Mouse (Mus musculus) neural tube, embryonic 15.5 days (tissue): ENCODE data around the gene Smlr1. TPM values are rescaled to one million over a fixed set of nuclear protein-coding genes. Genes with fewer than 3 reads are reported as not detected.

Experiments used
- ATAC-seq: fragments of 200-750 bp; cut with Nextera tagmentation; 2 replicates; pipeline ENCODE4 v1.8.0; 2017; ENCODE audit warnings: mild to moderate bottlenecking, moderate TSS enrichment, moderate library complexity; ENCODE audit not compliant: low FRiP score
- H3K27ac ChIP-seq: fragments of 300-500 bp; sonication (generic); replicated peaks from 2 replicates; pipeline ENCODE4 v1.5.1; 2015; ENCODE audit warnings: mild to moderate bottlenecking, inconsistent platforms
- H3K27me3 ChIP-seq: fragments of 300-500 bp; sonication (generic); replicated peaks from 2 replicates; pipeline ENCODE4 v1.6.1; 2015; ENCODE audit warnings: inconsistent platforms
- H3K36me3 ChIP-seq: fragments of 300-500 bp; sonication (generic); 2 replicates; pipeline ENCODE4 v1.6.1; 2015; ENCODE audit warnings: inconsistent platforms
- H3K4me1 ChIP-seq: fragments of 300-500 bp; sonication (generic); 2 replicates; pipeline ENCODE4 v1.6.1; 2015; ENCODE audit warnings: inconsistent platforms
- H3K4me2 ChIP-seq: fragments of 300-500 bp; sonication (generic); 2 replicates; pipeline ENCODE4 v1.6.1; 2015; ENCODE audit warnings: inconsistent platforms, mild to moderate bottlenecking, moderate library complexity
- H3K4me3 ChIP-seq: fragments of 300-500 bp; sonication (generic); replicated peaks from 2 replicates; pipeline ENCODE4 v1.5.1; 2015; ENCODE audit warnings: mild to moderate bottlenecking, inconsistent platforms
- H3K9ac ChIP-seq: fragments of 300-500 bp; sonication (generic); replicated peaks from 2 replicates; pipeline ENCODE4 v1.6.1; 2015; ENCODE audit warnings: mild to moderate bottlenecking, inconsistent platforms
- H3K9me3 ChIP-seq: fragments of 300-500 bp; sonication (generic); replicated peaks from 2 replicates; pipeline ENCODE4 v1.6.1; 2016; ENCODE audit warnings: inconsistent platforms
- WGBS: fragments of 180-500 bp; shearing (Covaris S2); methylation state at CpG from one replicate; pipeline ENCODE4 v1.1.7; 2015; ENCODE audit warnings: mixed read lengths; 5-methylcytosine and 5-hydroxymethylcytosine counted together
- polyA plus RNA-seq: library from polyadenylated mRNA; unstranded; fragments of >200 nt; fragmentation: Nextera tagmentation; extraction: Ambion mirVana; gene quantifications from 2 replicates; pipeline ENCODE4 v1.2.1, GENCODE M21; 2015

The Smlr1 gene
- polyA plus RNA-seq, 1 experiment from 2014 or later: not detected

DNA sequence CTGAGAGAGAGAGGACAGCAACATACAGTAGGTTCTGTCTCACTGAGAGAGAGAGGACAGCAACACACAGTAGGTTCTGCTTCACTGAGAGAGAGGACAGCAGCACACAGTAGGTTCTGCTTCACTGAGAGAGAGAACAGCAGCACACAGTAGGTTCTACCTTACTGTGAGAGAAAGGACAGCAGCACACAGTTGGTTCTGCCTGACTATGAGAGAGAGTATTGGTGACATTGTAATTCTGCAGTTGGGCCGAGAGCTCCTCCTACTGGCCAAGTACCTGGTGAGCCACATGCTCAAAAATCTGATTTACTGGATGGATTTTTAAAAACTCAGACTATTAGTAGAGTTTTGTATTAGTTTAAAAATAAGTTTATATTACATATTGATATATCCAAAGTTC, 47.6 kb downstream of the Smlr1 start:
- peak; percentile 73; the same call in 1 of the 2 replicates for ATAC-seq
- Histone ChIP-seq H3K9ac (no peak overlapping the region), H3K36me3 (no peaks in the 10 kb centered on the region; the same call in 1 of the 2 replicates), H3K9me3 (no peaks in the 10 kb centered on the region), H3K27me3 (no peaks in the 10 kb centered on the region), H3K27ac (no peak overlapping the region), H3K4me3 (no peak overlapping the region), H3K4me1 (no peaks in the 10 kb centered on the region), H3K4me2 (no peak overlapping the region)
- WGBS: 27% methylated on average over 1 of the region's 1 CpGs

DNA sequence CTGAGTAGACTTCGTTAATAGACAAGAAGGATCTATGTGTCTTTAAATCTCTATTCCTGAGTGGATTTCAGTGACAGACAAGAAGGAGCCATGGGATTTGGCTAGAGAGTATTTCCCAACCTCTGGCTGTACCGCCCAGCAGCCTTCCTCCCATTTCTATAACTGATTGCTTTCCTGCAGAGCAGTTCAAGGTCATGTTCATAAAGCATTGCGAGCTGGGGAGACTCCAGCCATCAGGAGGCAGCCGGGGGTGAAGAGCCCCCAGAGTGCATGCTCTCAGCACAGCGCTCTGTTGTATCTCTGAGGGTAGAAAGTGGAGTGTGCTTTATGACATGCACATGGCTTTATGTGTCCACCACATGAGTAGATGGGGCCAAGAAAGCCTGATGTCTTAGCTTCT, 53.3 kb downstream of the Smlr1 start:
- Histone ChIP-seq H3K9me3 (no peaks in the 10 kb centered on the region), H3K36me3 (no peaks in the 10 kb centered on the region), H3K27ac (no peak overlapping the region), H3K27me3 (no peaks in the 10 kb centered on the region), H3K4me1 (0 out of 2 replicates have a peak, but pooled peaks cover 3% of the 10 kb centered on the region), H3K9ac (no peak overlapping the region), H3K4me2 (no peak overlapping the region), H3K4me3 (no peak overlapping the region)
- no peak for ATAC-seq
- WGBS: 53% methylated on average over 5 of the region's 5 CpGs

DNA sequence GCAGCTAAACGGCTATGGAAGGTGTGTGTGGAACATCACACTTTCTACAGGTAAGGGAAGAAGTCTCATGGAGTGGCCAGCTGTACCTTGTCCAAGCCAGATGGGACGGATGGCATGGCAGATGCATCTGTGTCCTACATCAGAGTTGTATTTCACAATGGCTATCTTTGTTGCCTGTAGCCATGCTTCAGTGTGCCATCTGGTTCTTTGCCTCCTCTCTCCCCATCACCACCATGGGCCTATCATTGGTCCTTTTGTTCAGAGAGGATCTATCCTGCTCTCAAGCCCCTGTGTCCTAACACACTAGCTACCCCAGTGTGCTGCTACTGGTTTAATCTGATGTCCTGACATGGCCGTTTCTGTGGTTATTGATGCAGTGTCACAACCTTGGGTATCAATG, 56.4 kb downstream of the Smlr1 start:
- Histone ChIP-seq H3K4me2 (no peak overlapping the region), H3K4me1 (0 out of 2 replicates have a peak, but pooled peaks cover 3% of the 10 kb centered on the region), H3K4me3 (no peak overlapping the region), H3K9ac (no peak overlapping the region), H3K9me3 (no peaks in the 10 kb centered on the region), H3K27me3 (no peaks in the 10 kb centered on the region), H3K27ac (no peak overlapping the region), H3K36me3 (no peaks in the 10 kb centered on the region)
- WGBS: 88% methylated on average over 3 of the region's 3 CpGs
- ATAC-seq: no peak

Other genes with a start within 250 kb of the Smlr1 start
- 49.4 and 53.0 TPM in 2 replicates for gene Akap7, start 228.4 kb downstream of the Smlr1 start, polyA plus RNA-seq
- gene Epb41l2, start 176.5 kb downstream of the Smlr1 start, polyA plus RNA-seq: 27.7 and 36.7 TPM in 2 replicates